Comparison of ENCODE assay signal across 18 mouse cellular contexts in genomic region chr7:27339114-27339513, GRCm38 (mm10). TPM values are rescaled to one million over a fixed set of nuclear protein-coding genes. Genes with fewer than 3 reads are reported as not detected.
DNase-seq lines count a peak whose midpoint lies in the region; ATAC-seq and TF ChIP-seq lines count a peak whose summit lies in the region.
"Had no signal": no experiment of that assay in that cellular context is flagged by ENCODE, and none has a peak within 500 bp of the region (broad histone marks: within the 10 kb centered on the region; RNA-seq: fewer than 3 reads in every experiment).

No protein-coding gene starts in this region.

- no peaks in the 10 kb centered on the region for H3K9me3 ChIP-seq in forebrain, embryonic 16.5 days (ENCODE audit: control insufficient read depth, low read length)
- H3K9me3 ChIP-seq in midbrain, embryonic 12.5 days, result no peaks in the 10 kb centered on the region
- H3K9me3 ChIP-seq in intestine, postnatal 0 days (ENCODE audit: control insufficient read depth), result no peaks in the 10 kb centered on the region
- no peaks in the 10 kb centered on the region for H3K9me3 ChIP-seq in heart, embryonic 10.5 days
- H3K9me3 ChIP-seq: embryonic facial prominence, embryonic 13.5 days; limb, embryonic 12.5 days; liver, embryonic 15.5 days had no signal

- no peak for TF ChIP-seq POLR2A in olfactory bulb, adult 2 months (IDR thresholded peaks at IDR 0.05; ENCODE audit: insufficient read depth, low read depth, low read length)

- H3K27ac ChIP-seq in left cerebral cortex, adult 2 months, result peak overlapping the region; percentile 91
- H3K27ac ChIP-seq in forebrain, embryonic 16.5 days (ENCODE audit: low read length), result peak overlapping the region; percentile 46
- H3K27ac ChIP-seq in midbrain, embryonic 12.5 days (replicated peaks), result no peak overlapping the region
- H3K27ac ChIP-seq in olfactory bulb, adult 2 months (ENCODE audit: insufficient read depth, low read depth, low read length), result peak overlapping the region; percentile 79
- H3K27ac ChIP-seq in intestine, postnatal 0 days (ENCODE audit: low read depth, low read length), result no peak overlapping the region
- H3K27ac ChIP-seq in heart, embryonic 10.5 days, result no peak overlapping the region
- H3K27ac ChIP-seq: embryonic facial prominence, embryonic 13.5 days; limb, embryonic 12.5 days; liver, embryonic 15.5 days had no signal

- intact Hi-C loops in left cerebral cortex, adult 2 months (cut with DNase I), result loop anchor here (5.0 to 10.0 kb wide), 2 partner anchors 188 to 346 kb away; partner anchors contain the start of gene Zfp607b

- peaks cover 24% of the 10 kb centered on the region for H3K27me3 ChIP-seq in forebrain, embryonic 16.5 days (replicated peaks; ENCODE audit: control insufficient read depth, insufficient read depth, low read length)
- H3K27me3 ChIP-seq in midbrain, embryonic 12.5 days, result peaks cover 53% of the 10 kb centered on the region
- peaks cover 42% of the 10 kb centered on the region for H3K27me3 ChIP-seq in intestine, postnatal 0 days (replicated peaks; ENCODE audit: control insufficient read depth, insufficient read depth, low read length)
- H3K27me3 ChIP-seq in heart, embryonic 10.5 days (ENCODE audit: insufficient read depth, poor library complexity, severe bottlenecking), result peaks cover 59% of the 10 kb centered on the region

- 66% methylated on average over 4 of the region's 4 CpGs for WGBS in forebrain, embryonic 16.5 days
- 71% methylated on average over 4 of the region's 4 CpGs for WGBS in midbrain, embryonic 12.5 days
- WGBS in olfactory bulb, adult 2 months, result 20% methylated on average over 4 of the region's 4 CpGs
- 70% methylated on average over 4 of the region's 4 CpGs for WGBS in intestine, postnatal 0 days
- whole genome bisulfite sequencing in heart, embryonic 10.5 days, result 75% methylated on average over 4 of the region's 4 CpGs

- H3K36me3 ChIP-seq in forebrain, embryonic 16.5 days (ENCODE audit: control insufficient read depth, insufficient read depth), result peaks cover 5% of the 10 kb centered on the region; the same call in 1 of the 2 replicates
- H3K36me3 ChIP-seq in midbrain, embryonic 12.5 days, result peaks cover 22% of the 10 kb centered on the region
- H3K36me3 ChIP-seq in intestine, postnatal 0 days (ENCODE audit: control insufficient read depth, insufficient read depth), result peaks cover 12% of the 10 kb centered on the region; the same call in 1 of the 2 replicates
- H3K36me3 ChIP-seq in heart, embryonic 10.5 days, result peaks cover 19% of the 10 kb centered on the region
- H3K36me3 ChIP-seq: liver, embryonic 15.5 days had no signal

- no peak for DNase-seq in left cerebral cortex, adult 2 months (ENCODE audit: extremely low spot score in 1 of 2, low spot score in 2 of 2)
- DNase-seq in left cerebral cortex, adult 9 months (ENCODE audit: low spot score in 2 of 2), result no peak
- no peak for DNase-seq in heart, embryonic 10.5 days (ENCODE audit: low spot score)
- DNase-seq in ovary, postnatal 10 days (ENCODE audit: low spot score), result no peak
- DNase-seq: adrenal gland, postnatal 14 days; gastrocnemius, postnatal 36 days; kidney, postnatal 14 days had no signal

- ATAC-seq in forebrain, embryonic 16.5 days, result peak; percentile 7; the same call in 1 of the 2 replicates
- ATAC-seq in midbrain, embryonic 12.5 days (ENCODE audit: low FRiP score, low read depth), result no peak
- no peak for ATAC-seq in intestine, postnatal 0 days
- ATAC-seq: intestine, embryonic 16.5 days had no signal

- H3K9ac ChIP-seq in forebrain, embryonic 16.5 days (replicated peaks; ENCODE audit: low read depth, low read length), result peak overlapping the region; percentile 50
- H3K9ac ChIP-seq in midbrain, embryonic 12.5 days (replicated peaks), result no peak overlapping the region
- H3K9ac ChIP-seq in intestine, postnatal 0 days (ENCODE audit: low read depth, low read length), result no peak overlapping the region
- H3K9ac ChIP-seq: embryonic facial prominence, embryonic 13.5 days; limb, embryonic 12.5 days; liver, embryonic 15.5 days had no signal

- peak overlapping the region; percentile 48 for H3K4me2 ChIP-seq in forebrain, embryonic 16.5 days (ENCODE audit: low read length)
- peak overlapping the region; percentile 41 for H3K4me2 ChIP-seq in midbrain, embryonic 12.5 days (replicated peaks)
- no peak overlapping the region for H3K4me2 ChIP-seq in intestine, postnatal 0 days (replicated peaks; ENCODE audit: low read depth)
- H3K4me2 ChIP-seq: embryonic facial prominence, embryonic 13.5 days; limb, embryonic 12.5 days; liver, embryonic 15.5 days had no signal

- no peak; the same call in 1 of the 2 replicates for TF ChIP-seq CTCF in left cerebral cortex, adult 2 months (IDR thresholded peaks at IDR 0.05)
- no peak for TF ChIP-seq CTCF in olfactory bulb, adult 2 months (IDR thresholded peaks at IDR 0.05; ENCODE audit: insufficient read depth, low read depth, low read length)
- no peak for TF ChIP-seq CTCF in intestine, postnatal 0 days (IDR thresholded peaks at IDR 0.05; ENCODE audit: low read depth)

- H3K4me1 ChIP-seq in forebrain, embryonic 16.5 days (replicated peaks; ENCODE audit: control insufficient read depth, insufficient read depth, low read length), result peaks cover 37% of the 10 kb centered on the region
- peaks cover 36% of the 10 kb centered on the region for H3K4me1 ChIP-seq in midbrain, embryonic 12.5 days
- H3K4me1 ChIP-seq in olfactory bulb, adult 2 months (ENCODE audit: control insufficient read depth, insufficient read depth, low read length), result peaks cover 34% of the 10 kb centered on the region
- no peaks in the 10 kb centered on the region for H3K4me1 ChIP-seq in intestine, postnatal 0 days (replicated peaks; ENCODE audit: control insufficient read depth, insufficient read depth, low read length)
- H3K4me1 ChIP-seq in heart, embryonic 10.5 days, result peaks cover 31% of the 10 kb centered on the region

- peak overlapping the region; percentile 37 for H3K4me3 ChIP-seq in left cerebral cortex, adult 2 months
- H3K4me3 ChIP-seq in forebrain, embryonic 16.5 days (replicated peaks; ENCODE audit: low read length), result peak overlapping the region; percentile 27
- peak overlapping the region; percentile 21 for H3K4me3 ChIP-seq in midbrain, embryonic 12.5 days
- H3K4me3 ChIP-seq in olfactory bulb, adult 2 months (ENCODE audit: insufficient read depth, low read depth, low read length), result peak overlapping the region; percentile 56
- H3K4me3 ChIP-seq in intestine, postnatal 0 days (ENCODE audit: low read depth, low read length), result no peak overlapping the region
- H3K4me3 ChIP-seq in heart, embryonic 10.5 days, result no peak overlapping the region
- H3K4me3 ChIP-seq: embryonic facial prominence, embryonic 13.5 days; limb, embryonic 12.5 days; liver, embryonic 15.5 days had no signal

RNA-seq across cellular contexts. Expression of gene Ltbp4, which starts 1.6 kb away (rescaled TPM):
- total RNA-seq in left cerebral cortex, adult 2 months (2021), result 10 to 100 TPM; 48.1 to 51.2 TPM
- 13.3 and 18.2 TPM in 2 replicates for polyA plus RNA-seq in forebrain, embryonic 16.5 days (2015; fragmentation: Nextera tagmentation; extraction: Ambion mirVana)
- polyA plus RNA-seq in midbrain, embryonic 12.5 days (2016; fragmentation: Nextera tagmentation; extraction: Ambion mirVana), result 10.1 and 10.2 TPM in 2 replicates
- polyA plus RNA-seq in olfactory bulb, adult 2 months (2012; ENCODE audit: insufficient read depth, insufficient read length, low replicate concordance, missing spikeins), result not detected in 2 replicates
- polyA plus RNA-seq in intestine, postnatal 0 days (2015; fragmentation: Nextera tagmentation; extraction: Ambion mirVana), result 40.7 and 43.7 TPM in 2 replicates
- 19.2 and 23.6 TPM in 2 replicates for polyA plus RNA-seq in heart, embryonic 10.5 days (2016; fragmentation: Nextera tagmentation; extraction: Ambion mirVana)

RNA-seq across cellular contexts. Expression of gene Shkbp1, which starts 16.7 kb away (rescaled TPM):
- 10 to 100 TPM; 23.2 to 40.3 TPM for total RNA-seq in left cerebral cortex, adult 2 months (2021)
- polyA plus RNA-seq in forebrain, embryonic 16.5 days (2015; fragmentation: Nextera tagmentation; extraction: Ambion mirVana), result 88.1 and 95.5 TPM in 2 replicates
- polyA plus RNA-seq in midbrain, embryonic 12.5 days (2016; fragmentation: Nextera tagmentation; extraction: Ambion mirVana), result 77.3 and 78.1 TPM in 2 replicates
- not detected in 2 replicates for polyA plus RNA-seq in olfactory bulb, adult 2 months (2012; ENCODE audit: insufficient read depth, insufficient read length, low replicate concordance, missing spikeins)
- 26.9 and 29.1 TPM in 2 replicates for polyA plus RNA-seq in intestine, postnatal 0 days (2015; fragmentation: Nextera tagmentation; extraction: Ambion mirVana)
- polyA plus RNA-seq in heart, embryonic 10.5 days (2016; fragmentation: Nextera tagmentation; extraction: Ambion mirVana), result 48.3 and 50.4 TPM in 2 replicates

RNA-seq across cellular contexts. Expression of gene Gm20479, which starts 18.1 kb away (rescaled TPM):
- total RNA-seq in left cerebral cortex, adult 2 months (2021), result not detected
- not detected in 2 replicates for polyA plus RNA-seq in forebrain, embryonic 16.5 days (2015; fragmentation: Nextera tagmentation; extraction: Ambion mirVana)
- polyA plus RNA-seq in midbrain, embryonic 12.5 days (2016; fragmentation: Nextera tagmentation; extraction: Ambion mirVana), result 0.87 TPM in 1 of 2 replicates, not detected in the other
- polyA plus RNA-seq in olfactory bulb, adult 2 months (2012; ENCODE audit: insufficient read depth, insufficient read length, low replicate concordance, missing spikeins), result not detected in 2 replicates
- polyA plus RNA-seq in intestine, postnatal 0 days (2015; fragmentation: Nextera tagmentation; extraction: Ambion mirVana), result 0.61 and 0.72 TPM in 2 replicates
- 1.3 and 2.1 TPM in 2 replicates for polyA plus RNA-seq in heart, embryonic 10.5 days (2016; fragmentation: Nextera tagmentation; extraction: Ambion mirVana)
- total RNA-seq: gastrocnemius, postnatal 36 days; layer of hippocampus, postnatal 36 days had no signal
- polyA plus RNA-seq: C2C12; embryonic facial prominence, embryonic 13.5 days; heart, embryonic 16.5 days; intestine, embryonic 16.5 days; limb, embryonic 12.5 days had no signal

Comparison
In these comparisons a context has a peak if more than half of its experiments do, and no peak if none do; other contexts are left out.
1. H3K27ac ChIP-seq: peak in left cerebral cortex, adult 2 months (single experiment), forebrain, embryonic 16.5 days (single experiment) and olfactory bulb, adult 2 months (single experiment); none in midbrain, embryonic 12.5 days (single experiment), intestine, postnatal 0 days (single experiment) and heart, embryonic 10.5 days (single experiment).
2. H3K4me3 ChIP-seq: peak in left cerebral cortex, adult 2 months (single experiment), forebrain, embryonic 16.5 days (single experiment), midbrain, embryonic 12.5 days (single experiment) and olfactory bulb, adult 2 months (single experiment); none in intestine, postnatal 0 days (single experiment) and heart, embryonic 10.5 days (single experiment).
3. RNA of gene Shkbp1, which starts 16.7 kb away (polyA plus RNA-seq): 88.1 to 95.5 TPM in forebrain, embryonic 16.5 days, 77.3 to 78.1 TPM in midbrain, embryonic 12.5 days, 48.3 to 50.4 TPM in heart, embryonic 10.5 days and 26.9 to 29.1 TPM in intestine, postnatal 0 days; not detected in olfactory bulb, adult 2 months; every median in the first group is over 10 times any median in the second.